Mouse (Mus musculus) fibroblast of lung, adult 2 months (primary cell): ENCODE results near the gene Hdac5.

ENCODE experiments used
- DNase-seq: peaks from one replicate; pipeline ENCODE4 v3.0.0-alpha.2; 2011; ENCODE audit warnings: low read depth

Gene Hdac5

GRCm38 (mm10) chr11:102230006-102230741, at the start of gene Hdac5:
Hdac5 (minus strand) TSS chr11:102230166.
- DNase-seq: peak; percentile 95

DNA sequence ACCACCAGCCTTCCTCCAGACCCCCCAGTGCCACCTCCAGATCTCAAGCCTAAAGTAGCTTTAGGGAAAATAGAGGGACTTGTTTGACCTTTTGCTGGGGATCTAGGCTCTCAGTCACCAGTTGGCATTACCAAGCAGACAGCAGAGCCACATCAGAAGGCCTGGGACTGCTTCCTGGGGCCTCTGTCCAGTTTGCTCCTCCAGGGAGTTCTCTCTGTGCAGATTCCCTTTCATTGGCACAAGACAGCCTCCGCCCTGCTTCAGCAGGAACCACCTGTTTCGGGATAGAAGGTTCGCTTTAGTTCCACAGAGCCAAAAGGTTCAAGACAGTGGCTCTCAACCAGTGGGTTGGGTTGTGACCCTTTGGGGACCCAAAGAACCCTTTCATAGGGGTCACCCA, 49.6 kb upstream of the Hdac5 start:
- DNase-seq: no peak

GRCm38 (mm10) chr11:102277754-102278153, 47.8 kb upstream of the Hdac5 start:
- DNase-seq: no peak

GRCm38 (mm10) chr11:102276411-102276915, 46.5 kb upstream of the Hdac5 start:
- no peak for DNase-seq

DNA sequence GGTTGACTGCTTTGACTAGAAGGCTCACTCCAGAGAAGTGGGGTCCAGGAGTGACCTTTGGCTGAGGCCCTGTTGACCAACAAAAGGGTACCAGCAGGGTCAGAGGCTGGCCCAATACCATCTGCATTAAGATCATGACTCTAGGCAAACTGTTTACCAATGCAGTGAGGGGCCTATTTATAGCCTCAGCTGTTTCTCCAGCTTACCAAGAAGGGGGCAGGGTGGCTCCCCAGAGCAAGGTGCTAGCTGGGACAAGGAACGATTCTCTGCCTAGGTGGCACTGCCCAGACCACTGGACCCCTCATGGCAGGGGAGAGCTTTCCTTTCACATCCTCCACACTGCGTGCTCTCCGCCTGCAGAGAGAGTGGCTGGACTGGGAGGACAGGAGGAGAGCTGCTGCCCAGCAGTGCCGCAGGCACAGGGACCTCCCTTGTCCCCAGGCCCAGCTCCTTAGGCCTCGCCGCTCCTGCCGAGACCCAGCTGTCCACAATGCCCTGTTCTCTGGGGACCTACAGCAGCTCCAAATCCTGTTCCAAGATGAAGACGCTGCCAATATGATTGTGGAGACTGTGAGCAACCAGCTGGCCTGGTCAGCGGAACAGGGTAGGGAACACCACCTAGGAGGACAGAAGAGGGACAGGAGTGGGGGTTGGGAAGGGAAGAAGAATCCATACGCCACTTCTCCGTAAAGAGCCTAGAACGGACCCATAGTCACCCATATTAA, 38.7 kb upstream of the Hdac5 start, which contains the start of gene Asb16:
Gene Asb16 (plus strand): TSS at position 224 of the 725 bp plus-strand sequence.
- DNase-seq: no peak

- DNase-seq: peak; percentile 58
These were observed 37.5 kb upstream of the Hdac5 start for GRCm38 (mm10) chr11:102267480-102267879.

DNA sequence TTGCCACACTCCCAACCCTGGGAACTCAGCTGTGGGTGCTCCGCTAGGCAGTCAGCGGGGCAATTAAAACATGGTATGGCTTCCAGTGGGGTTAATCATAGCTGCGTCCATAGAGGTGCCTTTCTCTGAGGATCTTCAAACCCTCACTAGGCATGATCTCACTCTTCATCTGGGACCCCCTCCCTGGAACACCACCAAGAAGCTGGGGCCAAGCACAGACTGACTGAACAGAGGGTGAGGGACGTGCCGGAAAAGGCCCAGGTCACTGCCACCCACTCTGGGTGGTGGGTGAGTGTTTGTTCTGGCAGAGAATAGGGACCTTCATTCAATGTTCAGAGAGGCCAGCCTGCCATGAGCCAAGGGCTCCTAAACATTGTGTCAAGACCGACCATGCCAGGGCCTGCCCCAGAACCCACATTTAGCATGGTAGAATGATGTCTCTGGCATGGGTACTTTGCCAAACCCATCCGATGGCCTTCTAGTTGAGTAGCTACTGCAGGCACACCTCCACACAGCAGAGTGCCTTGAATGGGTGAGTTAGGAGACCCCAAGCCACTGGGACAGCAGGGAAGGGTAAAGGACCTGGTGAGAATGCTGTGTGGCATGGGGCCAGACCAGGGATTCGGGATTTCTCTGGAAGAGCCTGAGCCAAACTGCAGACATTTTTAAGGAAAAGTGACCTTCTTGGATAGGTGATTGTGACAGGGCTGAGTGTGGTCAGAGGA, 36.8 kb upstream of the Hdac5 start:
- no peak for DNase-seq

DNA sequence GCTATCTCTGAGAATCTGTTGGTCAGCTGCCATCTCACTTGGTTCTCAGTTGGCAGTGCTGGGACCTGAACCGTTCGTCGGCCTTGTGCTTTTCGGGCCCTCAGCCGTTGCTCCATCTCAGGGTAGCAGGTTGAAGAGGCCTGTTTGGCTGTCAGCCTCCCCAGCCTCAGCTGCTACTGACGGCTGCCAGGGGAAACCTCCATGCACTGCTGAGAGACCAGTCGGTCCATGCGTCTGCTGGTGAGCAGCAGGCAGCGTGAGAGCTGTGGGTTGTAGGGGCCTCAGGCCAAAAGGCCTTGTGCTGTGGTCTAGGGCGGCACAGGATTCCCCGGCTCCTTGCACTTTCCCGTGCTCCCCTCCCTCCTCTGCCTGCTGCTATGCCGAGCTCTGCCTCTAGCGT, 35.9 kb upstream of the Hdac5 start:
- no peak for DNase-seq

- no peak for DNase-seq
These were observed 33.2 kb upstream of the Hdac5 start for GRCm38 (mm10) chr11:102263211-102263610.

- DNase-seq: no peak
These were observed 28.6 kb upstream of the Hdac5 start for GRCm38 (mm10) chr11:102258521-102258920.

- no peak for DNase-seq
These were observed 28.1 kb upstream of the Hdac5 start for GRCm38 (mm10) chr11:102258095-102258494.

- DNase-seq: no peak
These were observed 27.5 kb upstream of the Hdac5 start for GRCm38 (mm10) chr11:102257514-102257913.

DNA sequence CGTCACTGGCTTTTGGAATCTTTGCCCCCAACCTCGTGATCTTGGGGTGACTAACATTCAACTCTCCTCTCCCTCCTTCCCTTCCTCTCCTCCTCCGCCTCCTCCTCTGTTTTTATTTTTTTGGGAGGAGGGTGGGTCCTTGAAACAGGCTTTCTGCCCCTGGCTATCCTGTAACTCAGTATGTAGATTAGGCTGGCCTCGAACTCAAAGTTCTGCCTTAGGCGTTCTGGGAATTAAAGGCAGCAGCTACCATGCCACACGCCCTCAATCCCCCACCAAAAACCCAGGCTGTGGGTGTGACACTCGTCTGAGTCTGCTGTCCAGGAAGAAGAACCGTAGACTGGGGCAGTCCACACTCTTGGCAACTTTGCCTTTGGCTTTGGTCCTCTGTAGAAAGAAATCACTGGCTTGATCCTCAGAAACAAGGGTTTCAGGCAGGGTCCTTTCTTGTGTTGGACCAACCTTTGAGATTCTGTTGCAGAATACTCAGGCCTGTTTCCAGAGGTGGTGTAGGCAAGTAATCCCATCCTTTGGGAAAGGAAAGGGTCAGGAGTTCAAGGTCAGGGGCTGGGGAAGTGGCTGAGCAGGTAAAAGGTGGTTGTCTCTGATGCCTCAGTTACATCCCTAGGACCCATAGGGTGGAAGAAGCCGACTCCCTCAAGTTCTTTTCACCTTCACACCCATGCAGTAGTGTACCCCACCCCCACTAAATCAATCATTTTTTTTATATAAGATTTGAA, 19.6 kb upstream of the Hdac5 start:
- DNase-seq: no peak

GRCm38 (mm10) chr11:102248630-102249230, 18.8 kb upstream of the Hdac5 start, which contains the start of gene BC030867:
BC030867 (plus strand) TSS chr11:102248882.
- DNase-seq: peak; percentile 74

- no peak for DNase-seq
These were observed 16.9 kb upstream of the Hdac5 start for GRCm38 (mm10) chr11:102246871-102247270.

DNA sequence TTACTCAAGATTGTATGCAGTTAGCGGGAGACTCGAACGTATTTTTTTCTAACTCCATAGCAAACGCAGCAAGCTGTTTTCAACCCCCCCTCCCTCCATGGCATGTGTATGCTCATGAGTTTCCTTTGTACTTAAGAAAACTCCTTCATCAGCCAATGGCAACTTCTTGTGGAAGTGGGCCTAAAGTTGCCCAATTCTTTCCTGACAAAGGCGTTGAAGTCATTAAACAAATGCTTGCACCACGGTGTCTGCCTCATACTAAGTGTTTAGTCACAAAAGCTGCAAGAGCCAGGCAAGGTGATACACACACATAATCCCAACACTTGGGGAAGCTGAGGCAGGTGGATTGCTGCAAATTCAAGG, 16.3 kb upstream of the Hdac5 start:
- no peak for DNase-seq

DNA sequence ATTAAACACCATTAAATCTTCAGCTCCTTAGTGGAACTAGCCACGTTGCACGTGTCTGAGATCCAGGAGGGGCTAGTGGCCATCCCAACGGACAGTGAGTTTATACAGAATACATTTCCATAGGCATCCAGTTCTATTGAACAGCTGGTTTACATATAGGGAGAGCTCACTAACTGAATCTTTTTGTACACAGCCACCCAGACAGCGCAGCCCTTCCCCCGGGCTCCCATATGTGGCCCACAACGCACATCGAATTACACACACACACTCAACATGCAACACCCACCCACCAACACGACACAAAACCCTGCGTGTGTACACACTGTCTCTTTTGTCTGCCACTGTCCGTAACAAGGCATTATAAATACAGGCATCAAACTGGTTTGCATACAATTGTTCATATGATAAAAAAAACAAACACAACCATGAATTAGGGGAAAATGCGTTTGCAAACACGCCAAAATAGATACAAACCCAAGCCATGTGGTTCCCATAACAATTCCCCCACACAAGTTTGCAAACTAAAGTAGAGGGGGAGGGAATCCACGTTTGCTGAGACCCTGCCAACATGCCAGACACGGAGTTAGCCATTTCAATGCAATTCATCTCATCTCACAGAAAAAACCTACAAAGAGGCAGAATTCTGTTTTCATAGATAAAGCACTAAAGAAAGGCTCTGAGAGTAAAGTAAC, 15.8 kb upstream of the Hdac5 start:
- DNase-seq: no peak

GRCm38 (mm10) chr11:102244926-102245449, 15.0 kb upstream of the Hdac5 start:
- peak; percentile 91 for DNase-seq

- DNase-seq: no peak
These were observed 11.9 kb upstream of the Hdac5 start for GRCm38 (mm10) chr11:102241874-102242273.

DNA sequence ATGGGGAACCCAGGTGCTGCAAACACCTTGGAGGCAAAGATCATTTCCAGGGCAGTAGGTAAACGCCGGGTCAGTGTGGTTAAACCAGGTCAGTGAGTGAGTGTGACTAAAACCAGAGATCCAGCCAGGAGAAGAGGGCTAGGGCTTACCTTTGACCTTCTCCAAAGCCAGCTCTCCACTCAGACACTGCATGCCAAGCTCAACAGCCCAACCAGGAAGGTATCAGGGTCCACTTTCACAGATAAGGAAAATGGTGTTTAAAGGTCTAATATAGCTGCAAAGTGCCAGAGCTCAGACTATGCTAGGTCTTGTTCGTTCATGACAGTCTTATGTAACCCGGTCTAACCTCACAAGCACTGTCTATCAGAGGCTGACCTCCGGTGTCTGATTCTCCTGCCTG, 11.3 kb upstream of the Hdac5 start:
- DNase-seq: no peak

DNA sequence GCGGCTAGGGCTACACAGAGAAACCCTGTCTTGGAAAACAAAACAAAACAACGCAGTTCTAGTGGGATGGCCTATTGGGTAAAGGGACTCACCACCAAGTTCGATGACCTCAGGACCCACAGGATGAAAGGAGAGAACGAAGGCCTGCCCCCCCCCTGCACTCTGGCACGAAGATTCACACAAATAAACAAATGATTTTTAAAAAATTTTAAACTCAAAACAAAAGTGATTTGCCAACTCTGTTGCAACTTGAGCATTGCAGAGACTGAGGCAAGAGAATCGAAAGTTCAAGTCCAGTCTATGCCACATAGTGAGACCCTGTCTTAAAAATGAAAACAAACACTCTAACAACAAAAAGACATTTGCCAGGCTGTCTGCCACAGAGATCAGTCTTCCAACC, 10.7 kb upstream of the Hdac5 start:
- DNase-seq: no peak
